Mouse (Mus musculus) stomach, postnatal 0 days (tissue): ENCODE results near the gene Map4k4. TPM values are rescaled to one million over a fixed set of nuclear protein-coding genes. Genes with fewer than 3 reads are reported as not detected.

Source experiments
- ATAC-seq: fragments of 200-750 bp; cut with Nextera tagmentation; 2 replicates; pipeline ENCODE4 v1.8.0; 2017; ENCODE audit not compliant: low FRiP score, low TSS enrichment
- DNase-seq: peaks from one replicate; pipeline ENCODE4 v3.0.0-alpha.2; 2016; ENCODE audit warnings: low spot score
- H3K27ac ChIP-seq: fragments of 300-500 bp; sonication (generic); replicated peaks from 2 replicates; pipeline ENCODE4 v1.5.1; 2014; ENCODE audit warnings: mild to moderate bottlenecking, control low read depth
- H3K27me3 ChIP-seq: fragments of 300-500 bp; sonication (generic); 2 replicates; pipeline ENCODE4 v1.6.1; 2014; ENCODE audit warnings: low read length; ENCODE audit not compliant: control insufficient read depth, insufficient read depth
- H3K36me3 ChIP-seq: fragments of 300-500 bp; sonication (generic); 2 replicates; pipeline ENCODE4 v1.6.1; 2014; ENCODE audit warnings: low read length, mixed read lengths; ENCODE audit not compliant: control insufficient read depth, insufficient read depth
- H3K4me1 ChIP-seq: fragments of 300-500 bp; sonication (generic); replicated peaks from 2 replicates; pipeline ENCODE4 v1.6.1; 2014; ENCODE audit warnings: antibody characterized with exemption; ENCODE audit not compliant: control insufficient read depth, insufficient read depth
- H3K4me2 ChIP-seq: fragments of 300-500 bp; sonication (generic); replicated peaks from 2 replicates; pipeline ENCODE4 v1.6.1; 2014; ENCODE audit warnings: low read depth, mild to moderate bottlenecking, control low read depth, moderate library complexity
- H3K4me3 ChIP-seq: fragments of 300-500 bp; sonication (generic); 2 replicates; pipeline ENCODE4 v1.5.1; 2014; ENCODE audit warnings: low read depth, low read length, control low read depth
- H3K9ac ChIP-seq: fragments of 300-500 bp; sonication (generic); 2 replicates; pipeline ENCODE4 v1.6.1; 2014; ENCODE audit warnings: mild to moderate bottlenecking, low read length, control low read depth, mixed read lengths
- H3K9me3 ChIP-seq: fragments of 300-500 bp; sonication (generic); 2 replicates; pipeline ENCODE4 v1.6.1; 2016; ENCODE audit warnings: low read length; ENCODE audit not compliant: control insufficient read depth
- CTCF ChIP-seq: IDR thresholded peaks from 2 replicates; pipeline ENCODE4 v1.5.1; 2016; ENCODE audit warnings: antibody characterized with exemption, low read depth, mild to moderate bottlenecking, moderate library complexity
- EP300 ChIP-seq: optimal IDR thresholded peaks from 2 replicates; pipeline ENCODE3; 2016; ENCODE audit warnings: antibody characterized with exemption
- WGBS: fragments of 180-500 bp; shearing (Covaris S2); extraction: QIAGEN DNeasy Blood & Tissue Kit; methylation state at CpG from one replicate; pipeline ENCODE4 v1.1.7; 2014; 5-methylcytosine and 5-hydroxymethylcytosine counted together
- polyA plus RNA-seq: library from polyadenylated mRNA; unstranded; fragments of >200 nt; fragmentation: Nextera tagmentation; extraction: Ambion mirVana; gene quantifications from 2 replicates; pipeline ENCODE4 v1.2.1, GENCODE M21; 2015

The Map4k4 gene
- polyA plus RNA-seq, 1 experiment from 2014 or later = 8.5 TPM

DNA sequence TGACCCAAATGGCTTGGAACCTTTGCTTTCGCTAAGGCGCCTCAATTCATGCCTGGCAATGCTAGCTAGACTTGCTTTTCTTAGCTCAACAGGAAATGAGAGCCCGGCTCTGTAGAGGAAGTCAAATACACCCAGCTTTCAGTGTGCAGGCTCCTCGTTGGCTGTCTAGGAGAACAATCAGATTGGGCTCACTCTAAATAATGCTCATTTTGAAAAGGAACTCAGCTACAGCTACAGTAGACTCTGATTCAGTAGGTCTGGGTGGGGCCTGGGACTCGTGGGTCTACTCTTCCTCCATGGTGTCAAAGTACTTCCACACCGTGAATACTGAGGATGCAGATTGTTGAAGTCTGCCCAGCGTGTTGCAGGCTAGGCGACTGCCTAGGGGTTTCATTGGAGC is 22.0 kb downstream of the Map4k4 start:
- Histone ChIP-seq H3K9me3 (no peaks in the 10 kb centered on the region), H3K9ac (no peak overlapping the region), H3K27me3 (no peaks in the 10 kb centered on the region), H3K4me2 (no peak overlapping the region), H3K4me3 (no peak overlapping the region), H3K27ac (peak overlapping the region; percentile 65), H3K36me3 (no peaks in the 10 kb centered on the region), H3K4me1 (peaks cover 7% of the 10 kb centered on the region)
- DNase-seq (no peak), ATAC-seq (peak; percentile 55)
- WGBS = 28% methylated on average over 8 of the region's 8 CpGs
- TF ChIP-seq EP300 (no peak), CTCF (no peak)

DNA sequence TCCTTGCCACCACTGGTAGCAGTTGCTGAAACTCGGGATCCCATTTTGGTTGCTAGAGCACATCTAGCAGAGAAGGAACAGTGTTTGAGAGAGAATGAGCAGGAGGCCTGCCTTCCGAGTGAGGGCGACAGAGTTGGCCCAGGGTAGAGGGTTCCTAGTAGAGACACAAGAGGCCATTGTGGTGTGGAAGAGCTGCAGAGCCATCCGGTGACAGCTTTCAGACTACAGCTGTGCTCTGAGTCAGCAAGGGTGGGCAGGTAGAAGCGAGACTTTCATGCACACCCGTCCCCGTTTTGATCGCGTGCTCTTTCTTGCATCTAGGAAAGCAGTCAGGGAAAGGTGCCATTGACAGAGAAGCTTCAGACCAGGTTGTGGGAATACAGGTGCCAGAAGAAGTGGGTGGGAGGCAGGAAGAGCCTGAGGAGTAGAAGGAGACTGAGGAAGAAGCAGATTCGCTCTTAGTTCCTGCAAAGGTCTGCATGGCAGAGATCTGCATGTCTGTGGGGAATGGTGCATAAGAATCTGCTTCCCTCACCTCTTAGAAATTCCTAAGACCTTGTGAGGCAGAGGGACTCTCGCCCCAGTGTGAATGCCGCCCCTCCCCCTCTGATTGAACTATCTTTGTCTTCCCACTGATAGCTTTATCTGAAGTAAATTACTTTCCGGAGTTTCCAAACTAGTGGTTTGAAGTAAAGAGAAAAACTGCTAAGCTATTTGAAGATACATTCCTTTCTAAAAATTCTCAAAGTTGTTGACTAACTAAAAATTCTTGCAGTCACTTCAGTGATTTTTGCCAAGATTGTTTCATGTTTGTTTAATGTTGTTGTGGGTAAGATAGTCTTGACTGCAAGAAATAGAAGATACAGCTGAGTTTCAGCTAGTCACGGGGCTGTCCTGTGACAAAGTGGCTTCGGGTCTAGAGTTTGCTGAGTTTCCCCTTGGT is 23.0 kb downstream of the Map4k4 start:
- Histone ChIP-seq H3K4me2 (0 out of 2 replicates have a peak overlapping the region, but pooled peaks have one; percentile 25), H3K4me1 (peaks cover 7% of the 10 kb centered on the region), H3K27ac (peak overlapping the region; percentile 65), H3K27me3 (no peaks in the 10 kb centered on the region), H3K9me3 (no peaks in the 10 kb centered on the region), H3K36me3 (no peaks in the 10 kb centered on the region), H3K9ac (no peak overlapping the region), H3K4me3 (no peak overlapping the region)
- ATAC-seq (no peak), DNase-seq (no peak)
- 26% methylated on average over 15 of the region's 15 CpGs for WGBS
- TF ChIP-seq CTCF = peak; percentile 35; the same call in 1 of the 2 replicates
- no peak for TF ChIP-seq EP300

DNA sequence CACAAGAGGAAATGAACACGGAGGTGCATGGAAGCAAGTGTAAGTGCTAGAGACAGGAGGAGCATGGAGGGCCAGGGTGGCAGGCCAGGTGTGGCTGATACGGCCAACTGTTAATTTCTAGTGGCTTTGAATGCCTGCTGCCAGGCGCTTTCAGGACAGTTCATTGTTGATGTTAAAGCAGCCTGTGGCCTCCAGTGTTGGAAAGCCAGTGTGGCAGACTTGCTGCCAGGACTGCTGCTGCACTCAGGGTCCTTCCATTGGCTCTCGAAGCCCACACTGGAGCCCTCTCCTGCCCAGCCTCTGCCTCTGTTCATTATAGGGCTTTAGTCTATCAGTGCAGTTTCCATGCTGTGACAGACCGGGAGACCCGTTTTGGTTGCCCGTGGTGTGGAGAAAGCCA is 30.3 kb downstream of the Map4k4 start:
- H3K27ac ChIP-seq = no peak overlapping the region
- no peaks in the 10 kb centered on the region for H3K27me3 ChIP-seq
- DNase-seq (no peak), ATAC-seq (peak; percentile 4; the same call in 1 of the 2 replicates)
- no peaks in the 10 kb centered on the region for H3K9me3 ChIP-seq
- H3K36me3 ChIP-seq = no peaks in the 10 kb centered on the region
- peaks cover 16% of the 10 kb centered on the region; the same call in 1 of the 2 replicates for H3K4me1 ChIP-seq
- H3K9ac ChIP-seq = no peak overlapping the region
- WGBS = 46% methylated on average over 7 of the region's 7 CpGs
- no peak overlapping the region for H3K4me2 ChIP-seq
- H3K4me3 ChIP-seq = no peak overlapping the region
- no peak for TF ChIP-seq CTCF
- no peak for TF ChIP-seq EP300

DNA sequence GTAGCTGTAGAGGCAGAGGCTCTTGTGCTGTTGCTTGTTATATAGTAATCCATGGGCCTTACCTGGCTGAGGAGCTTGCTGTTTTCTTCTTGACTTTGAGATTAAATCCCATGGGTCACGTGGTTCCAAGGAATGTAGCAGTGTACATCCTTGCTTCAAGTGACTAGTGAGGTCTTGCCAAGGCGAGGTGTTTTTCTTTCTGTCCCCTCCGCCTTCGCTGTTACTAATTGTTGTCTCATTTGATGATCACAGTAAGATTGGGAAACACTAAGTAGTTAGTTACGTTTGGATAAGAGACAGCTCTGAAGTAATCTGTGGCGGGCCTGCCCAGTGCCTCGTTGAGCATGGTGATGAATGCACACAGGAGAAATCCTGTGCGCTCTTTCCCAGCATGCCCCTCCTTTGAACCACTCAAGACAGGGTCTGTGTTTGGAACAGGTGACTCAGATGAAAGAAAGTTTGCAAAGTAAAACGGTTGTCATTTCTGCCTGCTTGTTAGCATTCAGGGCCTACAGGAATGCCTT is 31.6 kb downstream of the Map4k4 start:
- no peak for ATAC-seq
- H3K36me3 ChIP-seq = no peaks in the 10 kb centered on the region
- WGBS = 37% methylated on average over 9 of the region's 9 CpGs
- DNase-seq = no peak
- peak overlapping the region; percentile 65 for H3K27ac ChIP-seq
- no peak overlapping the region for H3K4me2 ChIP-seq
- H3K4me1 ChIP-seq = peaks cover 16% of the 10 kb centered on the region; the same call in 1 of the 2 replicates
- H3K4me3 ChIP-seq = no peak overlapping the region
- no peak overlapping the region for H3K9ac ChIP-seq
- TF ChIP-seq CTCF = no peak
- no peak for TF ChIP-seq EP300
- H3K27me3 ChIP-seq = no peaks in the 10 kb centered on the region
- H3K9me3 ChIP-seq = no peaks in the 10 kb centered on the region

DNA sequence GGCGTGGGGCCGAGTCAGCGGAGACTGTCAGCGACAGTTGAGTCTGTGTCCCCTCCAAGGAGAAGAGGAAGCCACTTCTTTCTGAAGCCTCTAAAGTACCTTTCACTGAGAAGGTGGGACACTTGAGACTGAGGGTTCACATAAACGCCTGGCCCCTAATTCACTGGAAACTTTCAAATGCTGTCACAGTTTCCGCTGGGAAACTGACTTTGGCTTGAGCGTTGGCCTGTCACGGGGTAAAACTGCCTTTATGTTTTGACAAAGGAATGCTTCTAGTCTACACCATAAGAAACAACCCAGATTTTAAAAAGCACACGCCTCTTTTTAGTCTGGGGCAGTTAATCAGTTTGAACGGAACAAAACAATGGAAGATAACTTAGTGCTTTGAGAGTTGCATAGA is 32.2 kb downstream of the Map4k4 start:
- Histone ChIP-seq H3K27me3 (no peaks in the 10 kb centered on the region), H3K4me3 (no peak overlapping the region), H3K4me2 (no peak overlapping the region), H3K9ac (no peak overlapping the region), H3K4me1 (peaks cover 16% of the 10 kb centered on the region; the same call in 1 of the 2 replicates), H3K36me3 (no peaks in the 10 kb centered on the region), H3K27ac (peak overlapping the region; percentile 65), H3K9me3 (no peaks in the 10 kb centered on the region)
- DNase-seq (no peak), ATAC-seq (no peak)
- TF ChIP-seq EP300 (no peak), CTCF (no peak)
- 53% methylated on average over 10 of the region's 10 CpGs for WGBS

- peaks cover 14% of the 10 kb centered on the region; the same call in 1 of the 2 replicates for H3K4me1 ChIP-seq
- 52% methylated on average over 8 of the region's 8 CpGs for WGBS
- no peak for DNase-seq
These were observed 34.2 kb downstream of the Map4k4 start for GRCm38 (mm10) chr1:39934954-39935353.

More at GRCm38 (mm10) chr1:39934954-39935353, 34.2 kb downstream of the Map4k4 start:
- H3K9me3 ChIP-seq = no peaks in the 10 kb centered on the region
- no peaks in the 10 kb centered on the region for H3K27me3 ChIP-seq
- no peaks in the 10 kb centered on the region for H3K36me3 ChIP-seq
- no peak overlapping the region for H3K4me2 ChIP-seq
- no peak overlapping the region for H3K9ac ChIP-seq
- TF ChIP-seq EP300 (no peak), CTCF (no peak)
- ATAC-seq = no peak
- no peak overlapping the region for H3K4me3 ChIP-seq
- no peak overlapping the region for H3K27ac ChIP-seq
